Mouse (Mus musculus) adrenal gland (tissue): Measurements from ENCODE around the gene Lipm.

Experiments
- intact Hi-C: fragments of 180-260 bp; cut with DNase I; formaldehyde crosslinking; loops from one replicate; pipeline ENCODE4 v1.15.1; 2025
- long read RNA-seq, 2 experiments: library from polyadenylated mRNA; unstranded; transcript quantifications; one replicate each; pipeline ENCODE4 v2.0.0; 2020; ENCODE audit warnings: borderline replicate concordance in 1 of 2; ENCODE audit not compliant: insufficient replicate concordance in 1 of 2

Lipm gene
- long read RNA-seq, experiment 1: 0 reads
- long read RNA-seq, experiment 2: 0 reads

GRCm38 (mm10) chr19:34100633-34101032 is at the start of gene Lipm:
Lipm (plus strand) TSS chr19:34100933.
- intact Hi-C loops: no loop called here

DNA sequence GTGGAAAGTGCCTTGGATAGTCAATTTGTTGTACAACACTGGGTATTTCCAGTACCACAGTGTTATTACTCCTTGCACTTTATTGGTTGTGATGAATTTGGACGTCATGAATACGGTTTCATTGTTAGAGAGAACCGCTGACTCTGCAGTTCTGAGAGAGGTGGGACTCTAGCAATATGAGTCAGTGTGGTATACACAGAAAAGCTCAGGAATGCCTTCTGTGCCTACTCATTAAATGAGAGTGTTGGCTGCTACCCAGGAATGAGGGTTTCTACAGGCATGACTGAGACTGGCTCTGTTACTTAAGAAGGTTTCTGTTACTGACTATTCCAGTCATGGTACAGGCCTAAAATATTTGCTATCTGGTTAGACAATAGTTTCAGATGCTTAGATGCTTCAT is 49.2 kb upstream of the Lipm start:
- intact Hi-C loops: no loop called here

- intact Hi-C loops: no loop called here
Observed at GRCm38 (mm10) chr19:34063547-34063946, 37.2 kb upstream of the Lipm start.

DNA sequence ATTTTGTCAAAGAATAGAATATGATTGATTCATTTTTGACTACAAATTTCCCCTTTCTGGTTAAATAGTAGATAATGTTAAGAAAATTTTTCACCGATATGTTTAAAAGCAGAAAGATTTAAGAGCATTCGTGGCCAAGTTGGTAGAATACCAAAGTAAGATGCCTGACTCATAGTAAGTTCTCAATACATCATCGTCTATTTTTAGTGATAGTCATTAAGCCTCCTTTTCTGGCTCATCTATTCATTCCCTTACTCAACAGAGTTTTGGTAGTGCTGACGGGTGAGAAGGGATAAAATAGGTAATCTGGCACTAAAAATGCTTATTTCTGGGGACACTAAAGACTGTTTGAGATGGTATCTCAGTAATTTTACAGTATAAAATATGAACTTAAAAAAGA is 36.7 kb upstream of the Lipm start:
- intact Hi-C loops: no loop called here

DNA sequence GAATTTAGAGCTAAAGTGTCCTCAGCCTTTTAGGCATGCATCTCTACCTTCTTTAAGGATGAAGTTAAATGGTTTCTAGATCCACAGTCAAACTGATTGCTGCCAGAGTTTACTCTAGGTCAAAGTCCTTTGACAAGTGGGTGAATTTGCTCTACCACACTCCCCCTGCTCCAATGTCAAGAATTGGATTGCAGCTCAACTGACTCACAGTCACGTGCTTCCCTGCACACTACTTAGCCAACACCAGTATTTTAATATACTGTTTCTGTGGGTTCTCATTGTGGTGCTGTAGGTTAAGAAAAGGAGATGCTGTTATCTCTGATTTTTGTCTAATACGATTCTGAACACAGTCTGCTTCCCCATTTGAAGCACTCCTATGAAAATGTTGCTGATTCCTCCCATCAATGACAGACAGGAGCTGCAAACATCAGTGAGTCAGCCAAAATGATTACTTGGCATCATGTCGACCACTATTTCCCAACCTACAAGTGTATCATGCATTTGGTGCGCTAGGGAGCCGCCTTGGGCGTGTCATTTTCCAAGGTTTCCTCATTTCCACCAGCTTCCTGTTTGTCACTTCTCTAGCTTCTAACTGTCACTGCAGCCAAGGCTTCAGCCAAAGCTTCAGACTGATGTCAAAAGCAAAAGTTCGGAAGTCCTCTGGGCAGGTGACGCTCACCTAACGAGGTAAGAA is 33.8 kb upstream of the Lipm start, which contains the start of gene Lipn:
Lipn (plus strand) TSS at position 580 of the 694 bp plus-strand sequence.
- intact Hi-C loops: no loop called here

GRCm38 (mm10) chr19:34074239-34074638 is 26.5 kb upstream of the Lipm start:
- intact Hi-C loops: no loop called here

- intact Hi-C loops: no loop called here
Observed at GRCm38 (mm10) chr19:34078130-34078529, 22.6 kb upstream of the Lipm start.

GRCm38 (mm10) chr19:34089011-34089680 is 11.6 kb upstream of the Lipm start:
- intact Hi-C loops: no loop called here

- intact Hi-C loops: no loop called here
Observed at GRCm38 (mm10) chr19:34095381-34095780, 5.4 kb upstream of the Lipm start.

DNA sequence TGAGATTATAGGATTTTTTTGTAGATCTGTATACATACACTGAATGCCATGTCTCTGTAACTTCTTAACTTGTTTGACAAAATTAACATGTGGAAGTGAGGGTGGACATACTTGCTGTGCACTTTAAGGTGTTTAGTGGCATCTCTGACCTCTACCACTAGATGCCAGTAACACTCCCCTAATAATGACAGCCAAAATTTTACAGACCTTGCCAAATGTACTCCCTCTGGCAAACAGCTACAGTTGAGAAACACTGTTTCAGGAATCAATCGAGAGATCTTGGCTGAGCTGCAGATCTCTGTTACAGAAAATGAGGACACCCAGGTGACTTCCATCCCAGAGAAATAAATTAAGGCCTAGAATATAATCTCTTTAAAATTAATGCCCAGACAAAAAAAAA is 4.5 kb upstream of the Lipm start:
- intact Hi-C loops: no loop called here

DNA sequence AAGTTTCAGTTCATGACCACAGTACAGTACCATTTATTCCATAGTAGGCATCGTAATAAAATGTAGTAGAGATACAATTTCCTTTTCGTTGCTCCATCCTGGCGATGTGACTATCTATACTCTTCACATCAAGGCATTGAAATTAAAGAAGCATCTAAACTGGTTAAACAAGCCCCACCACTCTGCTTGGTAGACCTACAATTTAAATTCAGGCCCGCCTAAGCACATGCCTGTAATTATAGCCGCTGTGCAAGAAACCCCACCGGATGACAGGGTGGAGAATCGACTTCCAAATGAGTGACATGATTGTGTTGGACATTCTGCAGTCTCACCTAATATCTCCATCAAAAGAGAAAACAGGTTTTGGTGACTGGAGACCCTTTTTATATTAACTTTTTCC is 1.2 kb downstream of the Lipm start:
- intact Hi-C loops: no loop called here

DNA sequence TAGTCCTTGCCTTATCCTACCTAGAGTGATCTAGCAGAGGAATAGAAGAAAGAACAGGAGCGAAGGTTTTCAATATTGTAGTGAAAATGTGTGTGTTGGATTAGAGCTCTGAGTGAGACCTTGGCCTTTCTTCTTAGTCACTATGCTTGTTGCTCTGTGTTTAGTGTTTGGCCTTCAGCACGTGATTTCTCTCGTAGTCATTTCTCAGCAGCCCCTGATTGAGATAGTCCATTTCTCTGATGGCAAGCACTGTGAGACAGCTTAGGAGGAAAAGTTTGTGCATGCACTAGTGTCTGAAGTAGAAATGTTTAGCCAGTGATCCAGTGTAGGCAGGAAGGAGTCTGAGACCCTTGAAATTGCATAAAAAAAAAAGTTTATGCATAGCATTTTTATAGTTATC is 4.1 kb downstream of the Lipm start:
- intact Hi-C loops: no loop called here

- intact Hi-C loops: no loop called here
Observed at GRCm38 (mm10) chr19:34119102-34119501, 18.4 kb downstream of the Lipm start.

- intact Hi-C loops: no loop called here
Observed at GRCm38 (mm10) chr19:34119653-34120052, 18.9 kb downstream of the Lipm start.

DNA sequence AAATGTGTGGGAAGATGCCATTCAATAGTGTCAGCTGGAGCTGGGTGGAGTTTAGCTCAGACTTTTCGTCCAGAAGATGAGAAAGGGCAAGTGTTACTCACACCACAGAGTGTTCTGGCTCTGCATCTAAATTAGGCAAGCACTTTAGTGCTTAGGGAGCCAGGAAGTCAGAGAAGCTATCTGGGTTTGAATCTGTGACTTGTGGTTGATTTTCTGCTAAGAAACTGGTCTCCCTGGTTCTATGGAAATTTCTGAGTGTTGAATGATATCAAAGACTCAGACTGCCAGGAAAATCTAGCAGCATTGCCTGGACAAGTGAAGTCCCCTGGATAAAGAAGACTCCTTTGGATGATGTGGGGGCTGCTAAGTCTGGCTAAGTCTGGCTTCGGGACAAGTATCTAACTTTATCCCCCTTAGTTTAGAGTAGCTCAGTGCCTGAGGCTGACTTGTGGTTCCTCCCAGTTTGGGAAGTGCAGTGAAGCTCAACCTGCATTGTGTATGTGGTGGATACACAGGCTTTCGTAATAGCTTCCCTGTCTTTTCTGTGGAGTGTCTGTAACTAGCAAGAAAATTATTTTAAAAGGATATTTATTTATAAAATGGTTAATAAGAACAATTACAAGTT is 19.5 kb downstream of the Lipm start:
- intact Hi-C loops: no loop called here

GRCm38 (mm10) chr19:34138720-34139430 is 38.1 kb downstream of the Lipm start:
- intact Hi-C loops: no loop called here

GRCm38 (mm10) chr19:34139431-34140046 is 38.8 kb downstream of the Lipm start:
- intact Hi-C loops: no loop called here

DNA sequence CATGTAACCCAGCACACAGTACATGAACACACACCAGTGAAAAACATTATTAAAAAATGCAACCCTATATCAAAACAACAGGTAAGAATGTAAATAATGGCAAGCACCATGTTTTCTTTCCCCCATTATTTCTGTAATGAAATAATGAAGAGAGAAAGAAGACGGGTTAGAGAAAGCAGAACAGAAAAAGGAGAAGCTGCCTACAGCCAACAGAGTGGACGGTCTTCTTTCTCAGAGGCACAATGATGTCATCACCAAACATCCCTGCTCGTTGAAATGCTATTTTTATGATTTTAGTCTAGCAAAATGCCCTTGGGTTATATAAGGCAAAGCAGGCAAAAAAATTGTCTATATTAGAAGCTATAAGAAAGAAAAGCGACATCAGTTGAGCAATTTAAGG is 47.7 kb downstream of the Lipm start:
- intact Hi-C loops: no loop called here

DNA sequence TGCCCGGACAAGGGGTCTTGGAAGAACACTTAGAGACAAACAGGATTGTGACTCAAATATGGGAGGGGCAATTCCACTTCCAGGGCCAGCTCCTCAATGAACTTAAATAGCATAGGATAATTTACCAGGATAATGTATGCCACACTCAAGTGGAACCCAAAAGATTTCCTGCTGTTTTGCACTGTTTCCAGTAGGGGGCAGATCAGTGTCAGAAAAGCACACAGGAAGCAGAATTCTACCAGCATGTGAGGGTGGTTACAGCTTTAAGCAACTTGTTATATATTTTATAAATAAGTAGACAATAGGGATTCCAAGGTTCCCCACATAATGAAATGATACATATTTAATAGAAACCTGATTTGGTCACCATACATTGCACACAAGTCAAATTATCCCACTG is 51.2 kb downstream of the Lipm start:
- intact Hi-C loops: no loop called here

DNA sequence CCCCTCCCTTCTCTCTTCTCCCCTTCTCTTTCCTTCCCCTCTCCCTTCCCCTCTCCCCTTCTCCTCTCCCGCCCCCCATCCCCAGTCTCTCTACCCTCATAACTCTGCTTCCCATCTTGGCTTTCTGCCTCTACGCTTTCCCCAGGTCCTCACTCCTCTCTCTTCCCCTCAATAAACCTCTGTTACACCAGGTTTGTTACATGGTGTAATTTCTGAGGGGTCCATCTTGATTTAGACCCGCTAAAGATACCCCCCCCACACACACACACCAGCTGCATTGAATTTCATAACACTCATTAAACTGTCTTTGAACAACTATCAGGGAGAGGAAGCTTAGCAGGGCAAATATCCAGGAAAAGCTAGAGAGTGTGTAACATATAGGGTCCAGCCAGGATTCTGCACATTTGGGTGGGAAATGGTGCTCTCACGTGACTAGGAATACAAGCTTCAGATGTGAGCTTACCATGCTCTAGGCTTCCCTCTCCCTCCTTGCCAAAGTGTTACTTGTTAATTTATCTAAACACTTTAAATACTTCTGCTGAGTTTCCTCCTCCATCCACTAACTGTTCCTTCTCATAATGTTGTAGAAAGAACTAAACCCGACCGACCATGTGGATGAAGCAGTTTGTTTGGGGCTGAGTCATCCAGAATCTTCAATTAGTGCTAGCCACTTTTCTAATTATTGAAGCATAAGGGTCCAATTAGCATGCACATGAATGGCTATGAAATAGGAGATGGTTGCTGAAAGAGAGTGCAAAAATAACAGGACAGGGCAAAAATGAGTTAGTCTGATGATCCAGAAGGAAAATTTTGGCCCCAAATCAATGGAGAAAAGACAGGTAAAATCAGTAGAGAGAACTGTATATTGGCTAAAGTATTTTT is 52.8 kb downstream of the Lipm start:
- intact Hi-C loops: no loop called here
